Mouse (Mus musculus) kidney, postnatal 4 days (tissue): ENCODE measurements at regions not wholly inside any gene's neighbourhood (a gene's known extent, or its start where the extent isn't known, plus 50 kb on each side); places are given as distances from the start of the nearest gene placed in this dataset.

Experiments
- DNase-seq, 2 experiments: peaks; one replicate each; pipeline ENCODE4 v3.0.0; 2021; ENCODE audit warnings: mixed read lengths in 2 of 2

DNA sequence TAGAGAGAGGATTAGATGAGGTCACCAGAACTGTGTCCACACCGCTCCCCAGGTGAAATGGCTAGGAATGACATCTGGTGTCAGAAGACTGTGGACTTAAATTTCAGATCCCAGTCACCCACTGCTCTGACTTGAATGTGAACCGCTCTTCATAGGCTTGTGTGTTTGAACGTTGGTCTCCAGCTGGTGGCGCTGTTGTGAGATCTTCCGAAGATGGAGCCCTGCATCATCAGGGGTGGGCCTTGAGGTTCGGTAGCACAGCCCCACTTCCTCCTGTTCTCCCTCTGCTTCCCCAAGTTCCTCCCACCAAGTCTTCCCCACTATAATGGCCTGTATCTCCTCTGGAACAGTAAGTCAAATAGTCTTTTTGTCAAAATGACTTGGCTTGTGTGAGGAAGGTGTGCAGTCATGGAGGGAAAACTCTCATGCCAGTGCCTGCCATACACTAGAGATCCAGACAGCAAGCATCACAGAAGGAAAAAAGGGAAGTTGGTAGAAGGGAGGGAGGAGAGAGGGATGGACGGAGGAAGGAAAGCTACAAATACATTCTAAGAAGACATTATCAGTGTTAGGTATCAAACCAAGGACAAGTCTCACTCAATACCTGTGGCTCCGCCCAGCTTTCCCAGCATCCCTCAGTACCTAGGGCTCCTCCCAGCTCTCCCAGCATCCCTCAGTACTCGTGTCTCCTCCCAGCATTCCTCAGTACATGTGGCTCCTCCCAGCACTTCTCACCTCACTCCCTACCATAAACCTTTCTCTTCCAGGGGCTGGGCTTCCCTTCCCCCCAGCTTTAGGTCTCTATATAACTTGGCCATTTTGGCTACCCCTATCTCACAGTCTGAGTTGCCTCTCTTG, 423.9 kb upstream of the Jarid2 start:
- peak in 1 of 2 experiments; percentile 47 for DNase-seq

DNA sequence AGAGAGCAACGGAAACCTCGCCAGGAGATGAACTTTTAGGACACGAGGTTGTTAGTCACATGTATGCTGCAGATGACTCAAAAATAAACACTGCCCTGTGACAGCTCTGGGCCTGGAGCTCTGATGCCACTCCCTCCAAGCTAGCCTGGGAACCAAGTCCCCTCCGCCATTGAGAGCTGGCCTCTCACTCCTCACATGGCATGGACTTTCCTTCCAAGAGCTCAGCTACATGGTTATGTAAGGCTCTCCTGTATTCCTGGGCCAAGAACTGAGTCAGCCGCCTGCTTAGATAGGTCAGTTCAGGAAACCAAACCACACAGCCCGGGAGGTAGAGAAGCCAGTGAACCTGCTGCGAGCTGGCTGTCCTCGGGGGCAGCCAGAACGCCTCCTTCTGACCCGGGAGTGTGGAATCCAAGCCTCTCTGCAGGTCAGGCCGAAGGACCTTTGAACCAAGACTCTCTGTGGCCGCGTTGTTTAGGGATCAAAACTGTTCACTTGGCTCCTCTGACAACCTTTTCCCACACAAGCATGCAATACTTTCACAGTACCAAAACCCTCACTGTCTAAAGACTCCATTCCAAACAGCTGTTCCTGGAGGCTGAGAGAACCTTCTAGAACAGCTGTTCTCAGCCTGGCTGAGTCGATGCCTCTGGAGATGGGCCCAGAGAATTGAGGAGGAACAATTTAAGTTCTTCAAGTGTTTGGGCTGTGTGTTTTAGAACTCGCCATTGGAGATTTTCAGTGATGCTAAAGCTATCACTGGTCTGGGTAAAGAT, 422.8 kb upstream of the Jarid2 start:
- peak in 1 of 2 experiments; percentile 31 for DNase-seq

DNA sequence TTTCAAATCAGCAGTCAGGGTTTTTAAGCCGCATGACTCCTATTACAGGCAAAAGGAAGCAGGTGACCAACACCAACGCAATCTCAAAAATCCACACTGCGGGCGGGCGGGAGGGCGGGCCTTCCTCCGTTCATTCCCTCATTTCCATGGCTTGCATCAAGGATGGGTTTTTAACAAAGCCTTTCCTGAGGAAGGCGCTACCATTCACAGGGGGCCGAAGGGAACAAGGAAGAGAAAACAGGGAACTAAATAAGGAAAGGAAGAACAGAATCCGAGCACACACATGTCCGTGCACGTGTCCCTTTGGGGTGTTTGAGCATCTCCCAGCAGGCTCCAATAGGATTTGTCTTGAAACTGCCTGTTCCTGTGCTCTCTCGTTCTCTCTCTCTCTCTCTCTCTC, 421.0 kb upstream of the Jarid2 start:
- DNase-seq: no peak

DNA sequence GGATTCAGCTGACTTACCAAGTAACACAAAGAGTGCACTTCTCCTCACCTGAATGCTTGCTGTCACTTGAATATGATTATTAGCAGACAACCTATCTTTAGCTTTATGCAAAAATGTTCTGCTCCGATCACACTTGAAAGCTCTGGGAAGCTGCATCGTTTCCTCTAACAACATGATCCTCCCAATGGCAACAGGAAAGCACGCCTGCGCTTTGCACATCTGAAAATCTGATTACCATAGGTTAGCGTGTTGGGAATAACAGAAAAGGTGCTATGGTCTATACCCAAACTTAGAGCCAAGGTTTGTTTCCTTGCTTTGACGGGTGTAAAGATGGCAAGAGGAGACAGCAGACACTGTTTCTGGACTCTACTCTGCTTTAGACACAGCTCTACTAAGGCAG, 417.0 kb upstream of the Jarid2 start:
- DNase-seq: no peak

DNA sequence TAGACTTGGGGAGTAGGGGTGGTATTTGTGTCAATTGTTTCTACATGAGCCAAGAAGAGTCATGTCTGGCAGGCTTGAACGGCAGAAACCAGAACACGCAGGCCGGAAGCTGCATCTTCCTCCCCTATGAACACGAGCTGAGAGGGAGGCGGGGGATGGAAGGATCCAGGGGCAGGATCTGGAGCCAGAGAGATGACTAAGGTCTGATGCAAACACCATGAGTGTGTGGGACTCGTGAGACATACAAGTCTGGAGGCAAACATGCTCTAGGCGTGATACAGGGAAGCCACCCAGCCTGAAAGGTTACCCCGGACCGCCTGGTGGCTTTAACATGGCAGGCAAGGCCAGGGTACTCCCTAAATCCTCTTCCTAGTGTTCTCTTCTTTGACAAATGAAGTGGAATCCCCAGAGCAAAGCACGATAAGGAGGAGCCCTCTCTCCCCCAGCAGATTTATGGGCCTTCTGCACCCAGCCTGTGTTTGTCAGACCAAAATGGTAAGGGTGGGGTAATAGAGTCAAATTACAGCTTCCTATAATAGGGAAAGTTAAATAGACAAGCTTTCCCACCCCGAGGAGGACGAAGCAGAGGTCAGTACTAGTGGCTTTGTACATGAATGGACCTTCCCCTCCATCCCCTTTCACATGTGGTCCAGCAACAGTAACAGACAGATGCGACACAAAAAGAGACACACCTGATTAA, 412.4 kb upstream of the Jarid2 start:
- DNase-seq: peak; percentile 34 to 49

DNA sequence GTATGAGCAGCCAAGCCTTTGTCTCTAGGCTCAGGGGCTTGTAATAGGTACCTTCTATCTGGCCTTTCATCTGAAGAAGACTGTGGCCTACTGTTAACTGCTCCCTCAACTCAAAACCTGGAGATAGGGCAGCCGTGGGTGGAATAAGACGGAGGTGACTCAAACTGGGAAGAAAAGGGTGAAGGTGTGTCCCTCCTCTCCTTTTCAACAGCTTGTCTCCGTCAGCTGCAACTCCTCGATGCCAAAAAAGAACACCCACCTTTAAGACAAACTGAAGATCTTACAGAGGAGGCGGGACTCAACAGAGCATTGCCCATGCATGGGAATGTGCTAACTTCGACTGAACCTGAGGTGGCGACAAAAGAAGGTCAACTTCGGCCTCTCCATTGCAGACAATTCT, 411.7 kb upstream of the Jarid2 start:
- no peak for DNase-seq

DNA sequence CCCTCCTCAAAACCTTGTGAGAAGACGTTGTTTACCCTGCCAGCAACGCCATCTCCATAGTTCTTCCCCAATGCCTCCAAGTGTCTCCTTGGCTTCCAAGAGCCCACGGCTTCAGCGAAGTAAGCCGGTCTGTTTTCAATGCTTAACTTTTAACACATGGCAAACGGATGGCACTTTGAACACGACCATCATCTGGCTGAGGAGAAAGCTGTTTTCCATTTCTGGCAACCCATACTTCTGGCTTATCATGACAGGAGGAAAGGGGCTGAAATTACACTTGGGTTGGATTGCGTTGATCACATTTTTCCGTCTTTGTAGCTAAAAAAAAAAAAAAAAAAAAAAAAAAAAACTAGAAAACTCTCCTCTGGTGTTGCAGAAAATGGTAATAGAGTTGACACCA, 410.2 kb upstream of the Jarid2 start:
- DNase-seq: no peak

DNA sequence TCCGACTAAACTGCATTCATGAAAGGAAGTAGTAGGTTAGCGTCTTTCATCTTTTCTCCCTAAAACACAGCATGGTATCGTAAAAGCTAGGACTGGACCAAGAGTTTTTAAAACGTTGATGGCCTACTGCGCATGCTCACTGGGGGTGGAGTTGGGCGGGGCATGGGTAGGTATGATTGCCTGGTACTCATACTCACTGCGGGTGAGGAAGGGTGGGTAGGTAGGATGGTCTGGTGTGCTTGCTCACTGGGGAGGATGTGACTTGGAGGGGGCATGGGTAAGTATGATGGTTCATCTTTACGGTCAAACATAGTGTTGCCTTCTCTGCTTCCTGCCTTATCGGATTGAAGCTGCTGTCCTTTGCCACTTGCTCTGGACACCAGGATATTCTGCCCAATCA, 409.8 kb upstream of the Jarid2 start:
- no peak for DNase-seq

DNA sequence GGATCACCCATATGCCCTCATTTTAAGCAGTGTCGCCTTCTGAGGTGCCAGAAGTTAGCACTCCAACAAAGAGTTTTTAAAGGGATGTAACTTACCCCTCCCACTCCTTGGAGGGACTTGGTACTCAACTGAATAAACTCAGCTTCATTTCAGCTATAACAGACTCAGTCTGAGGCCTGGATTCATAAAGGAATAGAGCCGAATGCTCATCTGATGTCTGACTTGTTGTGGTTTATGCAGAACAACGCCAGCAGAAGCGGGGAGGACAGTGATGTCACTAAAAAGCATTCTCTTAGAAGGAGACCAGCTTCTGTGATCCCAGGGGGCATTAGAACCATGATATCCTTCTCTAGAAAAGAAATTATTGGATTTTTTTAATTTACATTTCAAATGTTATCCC, 409.0 kb upstream of the Jarid2 start:
- DNase-seq: no peak

DNA sequence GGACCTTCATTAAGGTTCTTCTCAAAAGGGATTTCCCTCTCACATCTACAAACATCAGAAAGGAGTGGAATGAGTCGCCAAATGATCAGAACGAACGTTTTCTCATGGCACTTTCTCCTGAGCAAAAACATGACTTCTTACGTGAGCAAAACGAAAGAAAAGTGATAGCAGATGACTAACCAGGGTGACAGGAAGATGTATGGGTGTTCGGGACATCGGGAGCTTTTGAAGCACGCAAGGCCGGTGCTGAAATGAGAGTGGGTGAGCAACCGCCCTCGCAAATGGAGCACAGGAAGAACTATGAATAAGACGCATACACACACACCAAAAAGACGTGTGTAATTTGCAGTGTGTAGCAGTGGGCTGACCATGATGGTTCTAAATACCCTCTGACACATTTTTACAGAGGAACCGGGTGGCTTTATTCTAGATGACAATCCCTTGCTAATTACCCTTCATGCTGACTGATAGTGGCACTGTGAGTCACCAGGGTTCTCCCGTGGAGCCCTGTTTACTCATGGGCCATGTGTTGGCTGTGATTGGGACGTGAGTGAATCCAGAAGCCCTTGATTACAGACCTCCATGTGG, 408.2 kb upstream of the Jarid2 start:
- DNase-seq: no peak

DNA sequence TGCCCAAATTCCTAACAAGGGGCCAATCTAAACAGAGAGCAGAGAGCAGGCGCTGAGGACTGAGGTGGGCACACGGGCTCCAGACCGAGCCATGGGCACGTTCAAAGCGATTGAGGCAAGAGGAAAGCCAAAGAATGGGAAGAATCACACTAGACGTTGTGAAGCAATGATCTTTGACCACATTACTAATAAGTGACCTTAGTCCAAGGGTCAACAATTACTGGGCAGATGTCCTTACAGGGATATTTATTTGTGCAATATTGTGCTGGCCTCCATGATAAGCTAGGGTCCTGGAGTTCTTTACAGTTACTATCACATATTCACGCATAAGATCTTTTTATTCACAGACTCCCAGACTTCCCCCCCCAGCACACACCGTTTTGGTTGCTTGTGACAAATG, 400.9 kb upstream of the Jarid2 start:
- no peak for DNase-seq

DNA sequence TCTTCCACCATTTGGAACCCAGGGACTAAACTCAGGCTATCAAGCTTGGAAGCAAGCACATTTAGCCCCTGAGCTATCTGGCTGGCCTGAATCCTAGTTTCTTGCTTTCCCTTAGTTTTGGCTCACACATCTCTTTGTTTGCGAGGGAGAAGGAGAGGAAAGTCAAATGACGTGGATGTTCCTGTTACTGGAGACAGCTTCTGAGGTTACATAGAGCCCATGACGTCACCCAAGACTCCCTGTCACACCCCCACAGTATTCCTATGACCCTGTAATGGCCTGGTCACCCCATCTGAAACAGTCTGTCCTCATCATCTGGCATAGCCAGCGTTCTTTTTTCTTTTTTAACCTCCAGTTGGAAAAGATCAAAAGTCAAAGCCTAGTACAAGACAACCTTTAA, 400.1 kb upstream of the Jarid2 start:
- DNase-seq: no peak

DNA sequence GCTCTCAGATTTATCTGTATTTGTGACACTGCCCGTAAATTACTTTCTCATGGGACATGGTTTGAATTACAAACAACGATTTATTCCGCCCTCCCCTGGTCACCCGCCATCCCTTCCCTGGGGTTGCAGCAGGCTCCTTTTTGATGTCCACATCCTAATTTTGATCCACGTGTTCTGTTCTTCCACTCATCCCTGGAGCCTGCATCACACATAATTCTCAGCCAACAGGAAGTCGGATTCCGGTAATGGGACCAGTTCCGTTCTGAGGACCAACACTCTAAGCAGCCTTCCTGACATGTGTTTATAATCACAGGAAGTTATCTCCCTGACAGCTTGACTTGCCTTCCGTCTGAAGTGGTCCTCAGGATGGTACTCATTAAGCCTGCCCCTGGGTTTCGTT, 399.6 kb upstream of the Jarid2 start:
- DNase-seq: peak; percentile 41 to 51

DNA sequence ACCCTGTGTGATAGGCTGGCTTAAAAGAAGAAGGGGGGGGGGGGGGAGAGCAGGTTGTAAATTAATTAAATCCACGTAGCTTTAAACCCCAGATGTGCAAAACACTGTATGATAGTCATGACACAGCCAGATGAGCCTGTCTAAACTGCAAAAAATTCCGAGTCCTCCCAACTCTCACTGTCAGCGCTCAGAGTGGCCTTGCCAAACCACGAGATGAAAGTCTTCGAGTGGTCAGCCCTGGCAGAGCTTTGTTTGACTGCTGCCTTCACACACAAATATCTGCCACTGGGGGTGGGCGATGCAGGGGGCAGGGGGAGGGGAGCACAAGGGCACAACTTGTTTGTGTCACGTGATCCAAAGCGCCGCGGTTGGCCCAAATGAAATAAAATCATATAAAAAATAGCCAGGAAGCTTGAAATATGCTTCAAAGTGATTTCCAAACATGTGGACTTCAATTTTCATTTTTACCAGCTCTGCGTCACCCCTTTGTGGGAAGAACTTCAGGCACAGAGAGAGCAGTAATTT, 396.5 kb upstream of the Jarid2 start:
- no peak for DNase-seq

DNA sequence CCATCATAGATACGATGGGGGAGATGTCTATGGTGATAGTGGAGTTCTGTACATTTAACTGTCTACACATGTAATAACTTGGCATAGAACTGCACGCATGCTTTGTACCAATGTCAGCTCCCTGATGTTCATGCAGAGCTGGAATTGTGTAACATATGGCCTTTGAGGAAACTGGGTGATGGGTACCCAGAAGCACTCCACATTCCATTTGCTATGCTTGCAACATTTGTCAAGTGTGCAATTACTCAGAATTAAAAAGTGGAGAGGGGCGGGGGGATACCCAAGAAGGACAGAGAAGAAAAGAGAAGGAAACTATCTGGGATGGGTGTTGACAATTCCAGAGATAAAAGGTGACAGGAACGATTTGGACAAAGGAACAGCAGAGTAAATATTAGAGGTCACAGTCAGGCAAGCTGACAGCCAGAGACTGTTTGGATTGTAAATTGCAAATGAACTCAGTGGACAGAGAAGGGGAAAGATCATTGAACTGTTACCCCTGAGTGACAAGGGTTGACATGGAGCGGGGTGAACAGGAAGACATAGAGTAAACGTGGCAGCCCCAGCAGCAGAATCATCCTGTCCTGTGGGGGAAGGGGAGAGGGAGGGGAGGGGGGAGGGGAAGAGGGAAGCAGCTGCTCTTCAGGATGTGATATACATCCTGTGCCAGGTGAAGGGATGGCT, 390.1 kb upstream of the Jarid2 start:
- DNase-seq: no peak

DNA sequence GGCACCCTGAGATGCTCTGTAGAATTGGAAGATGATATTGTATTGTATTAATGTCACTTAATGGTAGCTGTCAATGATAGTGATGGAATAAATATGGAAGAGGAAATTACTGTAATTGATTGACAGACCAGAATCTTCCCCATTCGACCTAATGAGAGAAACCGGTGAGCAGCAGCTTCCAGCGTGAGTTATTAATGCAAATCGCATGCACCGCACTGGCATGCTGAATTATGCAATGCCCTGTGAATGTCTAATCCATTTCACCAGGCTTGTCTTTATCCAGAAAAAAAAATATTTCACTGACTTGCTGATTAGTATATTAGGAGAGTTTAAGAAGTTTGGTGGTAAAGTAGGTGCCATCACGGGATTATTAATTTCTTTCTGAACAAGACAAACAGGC, 384.2 kb upstream of the Jarid2 start:
- no peak for DNase-seq

DNA sequence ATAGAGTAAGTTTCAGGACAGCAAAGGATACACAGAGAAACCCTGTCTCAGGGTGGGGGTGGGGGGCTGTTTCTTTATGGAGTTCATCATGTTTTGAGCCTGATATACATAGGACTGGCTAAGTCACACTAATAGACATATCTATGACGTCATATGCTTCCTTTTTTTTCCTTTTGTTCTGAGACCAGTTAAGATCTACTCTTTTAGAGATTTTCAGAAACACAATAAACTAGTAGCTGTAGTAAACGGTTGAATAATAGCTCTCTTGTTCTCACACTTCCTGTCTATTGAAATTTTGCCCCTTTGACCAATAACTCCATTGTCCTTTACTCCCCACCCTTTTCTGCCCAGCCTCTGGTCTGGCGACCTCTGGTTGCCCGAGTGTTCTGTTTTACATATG, 382.6 kb upstream of the Jarid2 start:
- DNase-seq: no peak

DNA sequence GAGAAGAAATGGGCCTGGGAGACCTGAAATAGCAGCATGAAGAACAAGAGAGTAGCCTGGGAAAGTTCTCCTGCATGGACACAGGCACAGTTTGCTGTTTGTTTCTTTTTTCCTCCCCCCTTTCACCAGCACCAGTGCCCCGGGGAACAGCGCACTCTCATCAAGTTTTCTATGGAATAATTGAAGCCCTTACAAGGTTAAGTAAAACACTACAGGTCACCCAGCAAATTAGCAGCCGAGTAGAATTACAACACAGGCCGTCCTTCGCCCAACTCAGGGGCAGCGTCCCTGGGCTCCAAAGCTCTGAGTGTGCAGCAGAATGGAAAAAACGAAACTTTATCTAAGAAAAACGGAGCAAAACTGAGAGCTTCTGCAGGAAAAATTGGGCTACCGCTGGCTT, 381.6 kb upstream of the Jarid2 start:
- peak; percentile 49 to 64 for DNase-seq

DNA sequence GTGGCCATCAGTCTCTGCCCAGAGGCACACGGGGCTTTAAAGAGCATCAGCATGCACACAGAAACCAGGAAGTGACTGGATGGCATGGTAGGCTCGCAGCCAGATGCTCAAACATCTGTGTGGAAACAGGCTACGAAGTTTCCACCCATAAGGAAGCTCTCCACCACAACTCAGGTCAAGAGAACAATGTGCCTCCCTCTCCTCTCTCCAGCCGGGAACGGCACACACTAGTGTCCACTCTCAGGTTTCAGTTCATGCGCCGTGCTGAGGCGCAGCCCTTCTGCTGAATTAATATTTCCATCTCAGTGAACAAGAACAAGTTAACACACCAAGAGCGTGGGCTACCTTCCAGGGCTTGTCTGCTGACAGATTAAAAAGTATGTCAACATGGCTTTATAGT, 375.4 kb upstream of the Jarid2 start:
- peak; percentile 53 to 71 for DNase-seq

DNA sequence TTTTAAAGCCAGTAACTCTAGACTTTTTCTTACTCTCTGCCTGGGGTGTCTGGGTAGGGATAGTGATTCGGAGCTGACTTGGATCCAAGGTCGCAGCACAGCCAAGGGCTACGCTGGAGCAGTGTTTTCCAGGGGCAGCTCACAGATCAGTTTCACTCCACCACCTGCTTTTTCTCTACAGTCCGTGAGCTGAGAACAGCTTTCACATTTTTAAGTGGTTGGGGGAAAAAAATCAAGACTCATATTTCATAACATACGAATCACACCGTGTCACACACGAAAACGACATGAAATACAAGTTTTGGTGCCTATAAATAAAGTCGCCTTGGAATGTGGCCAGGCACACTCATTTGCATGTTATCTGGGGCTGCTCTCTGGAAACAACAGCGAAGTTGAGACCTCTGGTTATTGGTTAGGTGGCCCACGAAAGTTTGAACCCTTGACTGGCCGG, 373.5 kb upstream of the Jarid2 start:
- peak; percentile 64 to 73 for DNase-seq

DNA sequence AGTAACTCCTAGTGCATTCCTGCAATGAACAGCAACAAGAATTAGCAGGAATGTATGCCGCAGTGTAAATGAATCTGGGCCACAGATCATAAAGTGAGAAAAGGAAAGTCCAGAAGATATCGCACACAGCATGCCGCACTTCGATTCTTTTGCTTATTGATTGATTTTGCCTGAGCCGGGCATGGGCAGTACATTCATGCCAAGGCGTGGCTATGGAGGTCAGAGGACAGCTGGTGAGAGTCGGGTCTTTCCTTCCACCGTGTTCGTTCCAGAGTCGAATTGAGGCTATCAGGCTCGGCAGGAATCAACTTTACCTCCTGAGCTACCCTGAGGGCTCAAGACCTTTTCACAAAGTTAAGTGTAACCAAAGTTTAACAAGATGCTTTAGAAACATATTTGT, 372.3 kb upstream of the Jarid2 start:
- DNase-seq: no peak

DNA sequence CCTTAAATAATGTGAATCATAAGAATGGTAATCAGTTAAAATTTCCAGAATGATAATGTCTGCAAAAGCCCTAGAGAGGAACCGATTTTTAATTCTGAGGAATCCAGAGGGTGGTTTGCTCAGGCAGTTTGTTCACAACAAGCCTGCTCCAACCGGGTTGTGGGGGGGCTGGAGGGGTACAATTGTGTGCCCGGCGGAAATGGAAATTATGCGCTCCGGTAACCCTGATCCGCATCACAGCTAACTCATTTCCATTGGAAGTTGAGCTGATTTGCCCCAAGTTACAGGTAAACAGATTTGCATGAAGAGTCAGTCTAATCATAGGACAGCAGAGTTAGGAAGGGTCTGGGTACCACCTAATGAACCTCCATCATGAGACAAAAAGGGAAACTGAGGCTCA, 369.9 kb upstream of the Jarid2 start:
- DNase-seq: peak; percentile 36 to 52
